Mouse (Mus musculus) E14TG2a.4 (cell line): ENCODE results near the gene Rims4.

ENCODE experiments used
- H3K27me3 ChIP-seq: 2 replicates; pipeline ENCODE4 v1.6.1; 2014; ENCODE audit warnings: low read length, control low read depth; ENCODE audit not compliant: insufficient read depth
- H3K36me3 ChIP-seq: 2 replicates; pipeline ENCODE4 v1.6.1; 2014; ENCODE audit warnings: low read length, control low read depth; ENCODE audit not compliant: insufficient read depth
- H3K4me1 ChIP-seq: replicated peaks from 2 replicates; pipeline ENCODE4 v1.6.1; 2014; ENCODE audit warnings: low read depth, low read length, control low read depth
- H3K4me3 ChIP-seq: replicated peaks from 2 replicates; pipeline ENCODE4 v1.5.1; 2014; ENCODE audit warnings: mild to moderate bottlenecking, low read length
- H3K9me3 ChIP-seq: 2 replicates; pipeline ENCODE4 v1.6.1; 2014; ENCODE audit warnings: low read length, control low read depth
- CTCF ChIP-seq: conservative IDR thresholded peaks from 2 replicates; pipeline ENCODE4 v1.5.1; 2014; ENCODE audit warnings: low read length
- NANOG ChIP-seq: IDR thresholded peaks from 2 replicates; pipeline ENCODE4 v1.6.1; 2014; ENCODE audit warnings: borderline replicate concordance, low read length, mixed read lengths
- POU5F1 ChIP-seq: IDR thresholded peaks from 2 replicates; pipeline ENCODE4 v1.6.1; 2014; ENCODE audit warnings: low read length, borderline replicate concordance

Gene Rims4

GRCm38 (mm10) chr2:163866061-163866460 is 52.4 kb downstream of the Rims4 start:
- TF ChIP-seq POU5F1 (no peak), NANOG (no peak), CTCF (no peak)
- Histone ChIP-seq H3K4me1 (peaks cover 4% of the 10 kb centered on the region; the same call in 1 of the 2 replicates), H3K9me3 (peaks cover 7% of the 10 kb centered on the region; the same call in 1 of the 2 replicates), H3K4me3 (no peak overlapping the region), H3K36me3 (no peaks in the 10 kb centered on the region), H3K27me3 (peaks cover 7% of the 10 kb centered on the region; the same call in 1 of the 2 replicates)

- Histone ChIP-seq H3K4me1 (peaks cover 4% of the 10 kb centered on the region; the same call in 1 of the 2 replicates), H3K27me3 (peaks cover 14% of the 10 kb centered on the region)
Measured at GRCm38 (mm10) chr2:163865311-163865710, 53.2 kb downstream of the Rims4 start.

GRCm38 (mm10) chr2:163858254-163858947 is 60.1 kb downstream of the Rims4 start:
- peaks cover 5% of the 10 kb centered on the region; the same call in 1 of the 2 replicates for H3K9me3 ChIP-seq
- TF ChIP-seq POU5F1 (no peak), NANOG (no peak), CTCF (no peak)
- H3K4me3 ChIP-seq = peak overlapping the region; percentile 67
- peaks cover 75% of the 10 kb centered on the region for H3K27me3 ChIP-seq
- no peaks in the 10 kb centered on the region for H3K36me3 ChIP-seq
- peaks cover 8% of the 10 kb centered on the region; the same call in 1 of the 2 replicates for H3K4me1 ChIP-seq

More at GRCm38 (mm10) chr2:163865311-163865710, 53.2 kb downstream of the Rims4 start:
- no peaks in the 10 kb centered on the region for H3K36me3 ChIP-seq
- TF ChIP-seq CTCF (no peak), POU5F1 (no peak), NANOG (no peak)
- no peak overlapping the region for H3K4me3 ChIP-seq
- peaks cover 7% of the 10 kb centered on the region; the same call in 1 of the 2 replicates for H3K9me3 ChIP-seq

- Histone ChIP-seq H3K4me3 (no peak overlapping the region), H3K9me3 (no peaks in the 10 kb centered on the region), H3K36me3 (no peaks in the 10 kb centered on the region)
Measured at GRCm38 (mm10) chr2:163857233-163857632, 61.2 kb downstream of the Rims4 start.

GRCm38 (mm10) chr2:163853461-163853901 is 65.0 kb downstream of the Rims4 start, which contains the start of gene Kcnk15:
Gene Kcnk15 (plus strand): TSS chr2:163853651.
- Histone ChIP-seq H3K27me3 (peaks cover 89% of the 10 kb centered on the region), H3K36me3 (no peaks in the 10 kb centered on the region), H3K9me3 (no peaks in the 10 kb centered on the region), H3K4me1 (peaks cover 4% of the 10 kb centered on the region; the same call in 1 of the 2 replicates), H3K4me3 (peak within 1 kb of the TSS; percentile 75)
- TF ChIP-seq POU5F1 = no peak
- TF ChIP-seq NANOG = no peak
- TF ChIP-seq CTCF = peak; percentile 21; the same call in 1 of the 2 replicates

More at GRCm38 (mm10) chr2:163857233-163857632, 61.2 kb downstream of the Rims4 start:
- TF ChIP-seq CTCF = no peak
- TF ChIP-seq NANOG = no peak
- no peak for TF ChIP-seq POU5F1
- Histone ChIP-seq H3K27me3 (peaks cover 84% of the 10 kb centered on the region), H3K4me1 (peaks cover 4% of the 10 kb centered on the region; the same call in 1 of the 2 replicates)

- Histone ChIP-seq H3K4me3 (no peak overlapping the region), H3K36me3 (no peaks in the 10 kb centered on the region), H3K27me3 (peaks cover 8% of the 10 kb centered on the region), H3K4me1 (no peaks in the 10 kb centered on the region), H3K9me3 (peaks cover 9% of the 10 kb centered on the region)
- no peak for TF ChIP-seq CTCF
- TF ChIP-seq NANOG = no peak
- TF ChIP-seq POU5F1 = no peak
Measured at GRCm38 (mm10) chr2:163842043-163842442, 76.4 kb downstream of the Rims4 start.

GRCm38 (mm10) chr2:163839519-163839918 is 79.0 kb downstream of the Rims4 start:
- Histone ChIP-seq H3K36me3 (no peaks in the 10 kb centered on the region), H3K9me3 (peaks cover 16% of the 10 kb centered on the region), H3K4me3 (no peak overlapping the region), H3K4me1 (no peaks in the 10 kb centered on the region), H3K27me3 (peaks cover 8% of the 10 kb centered on the region)
- TF ChIP-seq CTCF = no peak
- TF ChIP-seq NANOG = no peak
- no peak for TF ChIP-seq POU5F1

GRCm38 (mm10) chr2:163838043-163838442 is 80.4 kb downstream of the Rims4 start:
- Histone ChIP-seq H3K36me3 (no peaks in the 10 kb centered on the region), H3K27me3 (peaks cover 8% of the 10 kb centered on the region), H3K4me3 (no peak overlapping the region), H3K9me3 (peaks cover 16% of the 10 kb centered on the region), H3K4me1 (no peaks in the 10 kb centered on the region)
- TF ChIP-seq NANOG (no peak), POU5F1 (no peak), CTCF (peak; percentile 78)
